Mouse (Mus musculus): ENCODE measurements around the gene Ankrd11. TPM values are rescaled to one million over a fixed set of nuclear protein-coding genes. Genes with fewer than 3 reads are reported as not detected.

The Ankrd11 gene
- polyA plus RNA-seq, 1 experiment from 2014 or later: 39.6 TPM

DNA sequence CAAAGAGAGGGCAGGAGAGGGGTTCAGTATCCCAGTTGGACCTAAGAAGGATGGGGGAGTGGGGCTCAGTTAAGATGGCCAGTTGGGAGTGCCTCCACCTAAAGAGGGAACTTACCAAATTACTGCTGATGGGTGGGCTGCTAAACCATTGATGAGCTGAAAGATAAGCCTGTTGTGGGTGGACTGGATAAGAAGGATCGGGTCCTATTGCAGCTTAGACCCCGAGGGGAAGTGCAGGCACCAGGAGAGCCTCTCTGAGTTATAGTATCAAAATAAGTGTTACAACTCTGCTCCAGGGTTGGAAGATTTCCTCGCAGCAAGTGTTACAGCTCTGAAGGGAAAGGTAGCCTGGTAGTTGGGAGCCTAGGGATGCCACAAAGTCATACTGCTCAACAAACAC lies 197.9 kb downstream of the Ankrd11 start:
- H3K4me1 ChIP-seq (replicated peaks): peaks cover 23% of the 10 kb centered on the region
- no peaks in the 10 kb centered on the region for H3K9me3 ChIP-seq (replicated peaks)
- 64% methylated on average over 3 of the region's 3 CpGs for WGBS
- peaks cover 3% of the 10 kb centered on the region for H3K27me3 ChIP-seq
- ATAC-seq (replicated peaks; ENCODE audit: insufficient number of reproducible peaks, insufficient read depth, low FRiP score, low read depth): no peak
- H3K4me2 ChIP-seq: no peak overlapping the region
- no peak overlapping the region for H3K9ac ChIP-seq
- no peak overlapping the region for H3K27ac ChIP-seq
- H3K4me3 ChIP-seq: no peak overlapping the region
- no peaks in the 10 kb centered on the region for H3K36me3 ChIP-seq

GRCm38 (mm10) chr8:122836696-122837095 lies 205.4 kb downstream of the Ankrd11 start:
- no peak for ATAC-seq (replicated peaks; ENCODE audit: insufficient number of reproducible peaks, insufficient read depth, low FRiP score, low read depth)
- Histone ChIP-seq H3K36me3 (no peaks in the 10 kb centered on the region), H3K27ac (no peak overlapping the region), H3K4me1 (replicated peaks) (no peaks in the 10 kb centered on the region), H3K9me3 (replicated peaks) (no peaks in the 10 kb centered on the region), H3K9ac (no peak overlapping the region), H3K4me2 (no peak overlapping the region), H3K4me3 (no peak overlapping the region), H3K27me3 (0 out of 2 replicates have a peak, but pooled peaks cover 5% of the 10 kb centered on the region)
- WGBS: 83% methylated on average over 13 of the region's 13 CpGs

GRCm38 (mm10) chr8:122836199-122836598 lies 205.9 kb downstream of the Ankrd11 start:
- no peak overlapping the region for H3K9ac ChIP-seq
- peaks cover 8% of the 10 kb centered on the region; the same call in 1 of the 2 replicates for H3K27me3 ChIP-seq
- H3K36me3 ChIP-seq: no peaks in the 10 kb centered on the region
- no peak overlapping the region for H3K4me3 ChIP-seq
- H3K9me3 ChIP-seq (replicated peaks): no peaks in the 10 kb centered on the region
- H3K4me1 ChIP-seq (replicated peaks): no peaks in the 10 kb centered on the region
- 86% methylated on average over 12 of the region's 12 CpGs for WGBS
- ATAC-seq (replicated peaks; ENCODE audit: insufficient number of reproducible peaks, insufficient read depth, low FRiP score, low read depth): no peak
- H3K27ac ChIP-seq: no peak overlapping the region
- no peak overlapping the region for H3K4me2 ChIP-seq

GRCm38 (mm10) chr8:122834971-122835370 lies 207.1 kb downstream of the Ankrd11 start:
- H3K36me3 ChIP-seq: no peaks in the 10 kb centered on the region
- 20% methylated on average over 8 of the region's 8 CpGs for WGBS
- no peak for ATAC-seq (replicated peaks; ENCODE audit: insufficient number of reproducible peaks, insufficient read depth, low FRiP score, low read depth)

DNA sequence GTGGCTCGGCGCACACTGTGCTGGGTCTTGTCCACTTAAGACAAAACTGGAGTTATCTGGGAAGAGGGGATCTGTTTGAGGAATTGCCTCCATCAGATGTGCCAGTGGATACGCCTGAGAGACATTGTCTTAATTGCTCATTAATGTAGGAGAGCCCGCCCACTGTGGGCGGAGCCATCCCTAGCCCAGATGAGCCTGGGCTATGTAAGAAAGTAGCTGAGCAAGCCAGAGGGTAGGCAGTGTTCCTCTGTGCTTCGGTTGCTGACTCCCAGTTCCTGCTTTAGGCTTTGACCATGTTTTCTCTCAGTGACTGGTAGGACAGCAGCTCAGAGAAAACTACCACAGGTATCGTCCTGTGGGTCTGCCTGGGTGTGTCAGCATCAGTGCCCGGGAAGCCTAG lies 207.7 kb downstream of the Ankrd11 start:
- no peak overlapping the region for H3K9ac ChIP-seq
- no peak for ATAC-seq (replicated peaks; ENCODE audit: insufficient number of reproducible peaks, insufficient read depth, low FRiP score, low read depth)
- H3K4me2 ChIP-seq: no peak overlapping the region

More at GRCm38 (mm10) chr8:122834971-122835370, 207.1 kb downstream of the Ankrd11 start:
- Histone ChIP-seq H3K4me1 (replicated peaks) (no peaks in the 10 kb centered on the region), H3K4me3 (no peak overlapping the region), H3K9ac (no peak overlapping the region), H3K4me2 (no peak overlapping the region), H3K27me3 (peaks cover 10% of the 10 kb centered on the region; the same call in 1 of the 2 replicates), H3K9me3 (replicated peaks) (no peaks in the 10 kb centered on the region), H3K27ac (no peak overlapping the region)

More for the DNA sequence above, 207.7 kb downstream of the Ankrd11 start:
- Histone ChIP-seq H3K9me3 (replicated peaks) (no peaks in the 10 kb centered on the region), H3K27me3 (peaks cover 11% of the 10 kb centered on the region; the same call in 1 of the 2 replicates), H3K4me3 (no peak overlapping the region), H3K4me1 (replicated peaks) (no peaks in the 10 kb centered on the region), H3K27ac (no peak overlapping the region), H3K36me3 (no peaks in the 10 kb centered on the region)
- WGBS: 82% methylated on average over 8 of the region's 8 CpGs

Other genes with a start within 250 kb of the Ankrd11 start
- gene Cdh15, start 194.3 kb downstream of the Ankrd11 start, polyA plus RNA-seq (2015; fragmentation: Nextera tagmentation; extraction: Ambion mirVana): 0.11 and 0.28 TPM in 2 replicates
- gene Spg7, start 20.7 kb upstream of the Ankrd11 start, polyA plus RNA-seq (2015; fragmentation: Nextera tagmentation; extraction: Ambion mirVana): 60.1 and 64.3 TPM in 2 replicates
- gene Rpl13, start 60.1 kb upstream of the Ankrd11 start, polyA plus RNA-seq (2015; fragmentation: Nextera tagmentation; extraction: Ambion mirVana): 802 and 841 TPM in 2 replicates
- gene Cpne7, start 75.1 kb upstream of the Ankrd11 start, polyA plus RNA-seq (2015; fragmentation: Nextera tagmentation; extraction: Ambion mirVana): 0.18 and 0.25 TPM in 2 replicates
- gene Sult5a1, start 116.0 kb upstream of the Ankrd11 start, polyA plus RNA-seq (2015; fragmentation: Nextera tagmentation; extraction: Ambion mirVana): 4.6 and 7.5 TPM in 2 replicates
- 5.9 and 7.1 TPM in 2 replicates for gene Dpep1, start 144.0 kb upstream of the Ankrd11 start, polyA plus RNA-seq (2015; fragmentation: Nextera tagmentation; extraction: Ambion mirVana)
- gene Chmp1a, start 170.5 kb upstream of the Ankrd11 start, polyA plus RNA-seq (2015; fragmentation: Nextera tagmentation; extraction: Ambion mirVana): 89.2 and 106 TPM in 2 replicates
- gene Spata33, start 170.6 kb upstream of the Ankrd11 start, polyA plus RNA-seq (2015; fragmentation: Nextera tagmentation; extraction: Ambion mirVana): 3.6 and 4.4 TPM in 2 replicates
- 17.7 and 20.8 TPM in 2 replicates for gene Cdk10, start 182.6 kb upstream of the Ankrd11 start, polyA plus RNA-seq (2015; fragmentation: Nextera tagmentation; extraction: Ambion mirVana)
- gene Spata2l, start 194.0 kb upstream of the Ankrd11 start, polyA plus RNA-seq (2015; fragmentation: Nextera tagmentation; extraction: Ambion mirVana): 3.4 and 4.5 TPM in 2 replicates
- 13.2 and 18.4 TPM in 2 replicates for gene Zfp276, start 211.9 kb upstream of the Ankrd11 start, polyA plus RNA-seq (2015; fragmentation: Nextera tagmentation; extraction: Ambion mirVana)
- 19.2 and 22.7 TPM in 2 replicates for gene Vps9d1, start 212.1 kb upstream of the Ankrd11 start, polyA plus RNA-seq (2015; fragmentation: Nextera tagmentation; extraction: Ambion mirVana)